Mouse (Mus musculus) T-cell, adult 2 months (primary cell): ENCODE results near the gene Mctp1.
"Not testable (repeated sequence)": the region's sequence is repeated elsewhere in the genome, so short reads cannot be mapped to it uniquely, and the experiment has no call there.

Source experiments
- DNase-seq: peaks from one replicate; pipeline ENCODE4 v3.0.0; 2022; ENCODE audit warnings: low spot score

Mctp1 gene

DNA sequence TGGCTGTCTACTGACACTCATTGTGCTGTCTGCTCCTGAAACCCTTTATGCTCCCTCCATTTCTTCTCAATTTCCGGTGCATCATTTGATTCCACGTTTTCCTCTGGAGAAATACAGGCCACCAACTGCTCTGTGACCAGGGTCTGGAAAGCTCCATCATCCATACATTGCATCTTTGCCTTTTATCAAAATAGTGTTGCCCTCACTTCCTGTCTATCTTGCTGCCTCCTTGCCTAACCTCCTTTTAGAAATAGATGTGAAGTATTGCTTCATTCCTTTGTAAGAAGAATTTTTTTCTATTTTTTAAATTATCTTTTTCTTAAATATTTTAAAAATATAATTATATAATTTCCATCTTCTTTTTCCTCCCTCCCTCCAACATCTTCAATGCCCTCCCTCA is 98.7 kb downstream of the Mctp1 start:
- DNase-seq: no peak

DNA sequence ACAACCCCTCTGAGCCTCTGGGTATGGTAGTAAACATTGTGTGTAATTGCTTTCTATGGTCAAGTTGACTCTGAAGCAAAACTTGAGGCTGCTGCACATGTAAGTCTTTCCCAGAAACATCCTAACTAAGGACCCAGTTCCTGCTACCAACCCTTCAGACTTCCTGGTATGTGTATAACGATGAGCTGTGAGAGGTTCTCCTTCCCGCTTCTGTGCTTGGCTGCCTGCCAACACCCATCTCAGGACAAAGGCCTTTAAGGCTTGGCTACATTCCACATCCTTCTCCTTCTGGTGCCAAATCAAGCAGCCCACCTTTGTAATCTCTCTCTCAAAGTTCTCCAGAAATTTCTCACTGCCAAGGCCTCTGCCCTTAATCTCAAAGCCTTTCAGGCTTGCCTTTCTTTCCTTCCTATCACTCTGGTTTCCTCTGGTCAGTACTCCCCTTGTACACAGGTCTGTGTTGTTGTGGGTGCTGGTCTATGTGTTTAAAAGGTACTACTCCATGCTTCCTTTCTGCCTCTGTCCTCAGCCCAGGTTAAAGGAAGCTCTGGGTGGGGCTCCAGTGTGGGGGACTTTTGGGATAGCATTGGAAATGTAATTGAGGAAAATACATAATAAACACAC is 99.9 kb downstream of the Mctp1 start:
- DNase-seq: no peak

DNA sequence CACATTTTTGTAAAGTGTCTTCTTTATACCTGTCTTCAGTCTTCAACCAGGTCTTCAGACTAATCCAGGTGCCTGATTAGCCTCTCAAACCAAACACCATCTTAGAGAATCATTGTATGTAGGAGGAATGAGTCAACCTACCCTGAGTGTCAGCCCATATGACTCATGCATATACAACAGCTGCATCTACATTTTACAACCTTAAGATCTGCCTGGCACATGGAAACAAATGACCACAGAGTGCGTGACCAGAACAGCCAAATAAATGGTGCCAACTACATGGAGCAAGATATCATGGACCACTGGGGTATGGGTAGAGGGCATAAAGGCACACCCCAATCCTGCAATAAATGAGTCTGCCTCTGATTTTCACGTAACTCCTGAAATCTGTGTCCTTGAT is 131.6 kb downstream of the Mctp1 start:
- DNase-seq: no peak

DNA sequence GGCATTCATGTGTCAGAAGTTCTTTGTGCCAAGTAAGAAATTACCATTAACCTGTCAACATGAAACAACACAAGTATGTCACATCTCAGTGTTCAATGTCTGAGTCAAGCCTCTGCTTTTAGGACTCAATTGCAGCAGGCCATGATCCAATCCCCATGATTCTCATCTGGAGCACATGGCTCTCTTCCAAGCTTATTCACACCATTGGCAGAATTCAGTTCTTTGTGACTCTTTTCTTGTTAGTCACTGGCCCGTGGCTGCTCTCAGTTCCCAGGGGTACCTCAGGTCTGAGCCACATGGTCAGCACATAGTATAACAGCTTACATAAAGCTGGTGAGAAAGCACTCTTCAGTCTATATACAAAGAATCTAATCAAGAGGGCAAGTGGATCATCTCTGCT is 138.8 kb downstream of the Mctp1 start:
- DNase-seq: no peak

DNA sequence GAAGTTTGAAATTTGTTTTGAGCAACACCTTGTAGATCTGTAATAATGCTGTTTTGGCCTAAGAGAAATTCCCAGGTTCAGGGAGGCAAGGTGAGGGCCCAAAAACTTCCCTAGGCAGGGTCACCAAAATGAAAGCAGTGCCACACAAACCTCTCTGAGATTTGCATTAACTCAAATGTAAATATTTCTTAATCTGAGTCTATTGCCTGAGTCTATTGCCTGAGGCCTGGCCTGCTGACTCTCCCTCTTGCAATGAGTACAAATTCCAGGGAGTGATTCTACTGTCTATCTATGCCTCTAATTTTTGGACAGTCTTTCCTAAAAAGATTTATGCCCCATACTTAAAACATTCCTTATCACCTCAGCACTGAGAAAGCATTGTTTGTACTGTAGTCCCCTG is 143.0 kb downstream of the Mctp1 start:
- DNase-seq: no peak

DNA sequence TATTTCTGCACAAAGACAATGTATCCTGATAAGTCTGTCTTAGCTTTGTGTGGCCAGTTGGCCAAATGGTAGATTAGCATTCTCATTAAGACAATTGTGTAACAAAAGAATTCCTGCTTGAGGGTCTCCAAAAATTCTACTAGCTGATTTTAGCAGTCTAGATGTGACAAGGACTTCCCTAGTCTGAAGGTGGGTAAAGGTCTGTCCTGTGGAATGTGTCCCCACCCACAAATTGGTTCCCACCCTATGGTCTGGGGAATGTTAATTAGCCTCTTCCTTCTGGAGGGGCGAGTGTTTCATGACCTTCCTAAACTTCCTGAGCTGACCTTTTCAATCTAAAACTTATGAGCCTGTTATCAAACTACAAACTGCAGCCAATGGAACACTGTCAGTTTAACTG is 143.4 kb downstream of the Mctp1 start:
- no peak for DNase-seq

GRCm38 (mm10) chr13:76529915-76530314 is 145.6 kb downstream of the Mctp1 start:
- DNase-seq: no peak

DNA sequence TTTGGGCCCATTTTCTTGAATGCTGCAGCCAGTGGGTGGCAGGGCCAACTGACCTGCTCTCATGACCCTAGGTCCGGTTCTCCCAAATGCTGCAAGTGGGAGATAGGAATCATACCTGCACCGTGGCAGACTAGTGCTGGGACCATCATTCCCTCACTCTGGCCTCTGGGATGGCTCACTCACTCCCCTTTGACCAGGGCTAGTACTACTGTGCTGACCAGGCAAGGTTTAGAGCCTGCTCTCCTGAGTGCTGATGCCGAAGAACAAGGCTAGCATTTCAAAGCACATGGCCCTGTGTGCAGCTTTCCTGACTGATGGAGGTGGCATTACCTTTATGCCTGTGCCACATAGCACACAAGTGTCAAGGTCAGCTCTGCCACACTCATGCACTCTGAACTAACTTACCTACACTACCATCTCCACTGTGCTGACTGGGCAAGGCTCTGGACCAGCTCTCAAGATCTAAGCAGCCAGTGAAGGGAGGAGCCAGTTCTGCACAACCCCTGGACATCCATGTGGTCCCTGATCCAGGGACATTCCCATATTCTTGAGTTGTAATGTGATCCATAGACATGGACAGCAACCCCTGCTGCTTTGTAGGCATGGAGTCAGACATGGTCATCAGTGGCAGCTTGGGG is 146.7 kb downstream of the Mctp1 start:
- DNase-seq: no peak

DNA sequence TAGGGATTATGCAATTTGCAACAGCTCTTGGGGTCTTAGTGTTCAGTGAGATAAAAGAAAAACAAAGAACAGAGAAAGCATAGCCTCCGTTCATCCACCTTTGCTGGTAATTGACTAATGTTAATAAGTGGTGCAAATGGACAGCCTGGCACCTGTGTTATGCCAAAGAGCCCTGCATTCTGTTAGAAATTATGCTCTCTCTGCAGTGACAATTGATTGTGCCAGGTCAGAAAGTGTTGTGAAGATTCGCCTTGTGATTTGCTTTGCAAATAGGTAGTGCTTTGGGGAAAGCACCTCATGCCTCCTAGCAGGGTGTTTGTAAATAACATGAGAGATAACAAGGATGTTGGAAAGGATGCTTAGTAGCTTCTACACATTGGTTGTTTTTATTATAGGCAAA is 163.5 kb downstream of the Mctp1 start:
- DNase-seq: no peak

- DNase-seq: no peak
Measured at GRCm38 (mm10) chr13:76560918-76561317, 176.6 kb downstream of the Mctp1 start.

DNA sequence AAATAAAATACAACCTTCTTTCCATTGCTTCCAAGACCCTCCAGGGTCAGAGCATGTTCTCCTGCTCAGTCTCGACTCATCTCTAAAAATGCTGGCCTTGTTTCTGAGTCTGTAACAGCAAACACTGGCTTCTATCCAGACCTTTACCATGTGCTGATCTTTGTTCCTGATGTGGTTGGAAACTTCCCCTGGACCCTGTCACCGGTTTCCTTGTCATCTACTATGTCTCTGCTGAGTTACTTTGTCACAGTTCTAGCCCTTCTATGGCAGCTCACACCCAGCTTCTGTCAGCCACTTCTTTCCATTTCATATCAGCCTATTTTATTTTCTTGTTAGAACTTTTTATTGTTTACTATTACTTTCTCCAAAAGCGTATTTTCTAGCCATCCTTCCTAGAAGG is 177.3 kb downstream of the Mctp1 start:
- DNase-seq: no peak

- DNase-seq: no peak
Measured at GRCm38 (mm10) chr13:76564061-76564460, 179.7 kb downstream of the Mctp1 start.

- DNase-seq: no peak
Measured at GRCm38 (mm10) chr13:76566024-76566423, 181.7 kb downstream of the Mctp1 start.

GRCm38 (mm10) chr13:76567448-76567847 is 183.1 kb downstream of the Mctp1 start:
- DNase-seq: no peak

DNA sequence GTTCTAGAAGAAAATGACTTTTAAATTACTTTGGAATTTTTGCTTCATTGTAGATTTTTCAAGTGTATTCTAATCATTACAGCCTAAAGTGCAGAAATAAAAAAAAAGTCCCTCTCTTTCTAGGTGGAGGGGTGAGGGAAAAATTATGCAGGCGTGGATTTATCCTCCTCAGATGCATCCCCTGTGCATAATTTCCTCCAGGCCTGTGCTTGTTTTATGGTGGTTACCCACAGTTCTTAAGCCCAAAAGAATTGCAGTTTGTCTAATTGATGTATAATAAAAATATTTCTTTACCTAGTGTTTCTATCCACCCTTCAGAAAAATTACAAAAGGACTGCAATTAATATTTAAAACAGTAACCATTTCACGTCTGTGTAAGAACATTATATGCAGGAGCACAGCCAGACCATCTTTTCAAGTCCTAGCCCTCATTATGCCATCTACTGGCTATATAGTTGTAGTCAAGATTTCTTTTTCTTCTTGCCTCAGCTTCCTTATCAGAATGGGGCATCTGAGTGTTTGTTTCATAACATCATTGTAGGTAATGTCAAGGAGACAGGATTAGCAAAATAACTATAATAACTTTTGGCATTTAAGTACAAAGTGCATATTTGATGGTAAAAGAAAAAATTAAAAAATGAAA is 184.4 kb downstream of the Mctp1 start:
- no peak for DNase-seq

DNA sequence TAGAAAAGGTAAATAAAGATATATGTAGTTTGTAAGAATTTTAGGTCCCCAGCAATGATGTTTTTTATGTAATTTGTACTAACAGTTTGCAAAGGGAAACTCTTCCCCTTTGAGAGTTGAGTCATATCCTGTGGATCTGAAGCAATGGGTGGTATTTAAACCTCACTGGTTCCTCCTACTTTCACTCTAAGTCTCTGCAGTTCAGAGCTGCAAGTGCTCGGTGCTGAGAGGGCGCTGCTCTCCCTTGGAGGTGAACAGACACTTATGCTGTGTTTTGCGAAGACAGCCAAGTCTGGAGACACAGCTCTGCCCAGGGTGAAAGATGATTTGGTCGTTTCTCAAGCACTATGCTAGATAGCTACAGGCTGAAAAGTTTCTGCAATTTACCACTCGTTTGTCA is 195.1 kb downstream of the Mctp1 start:
- DNase-seq: peak; percentile 3

- no peak for DNase-seq
Measured at GRCm38 (mm10) chr13:76585447-76585846, 201.1 kb downstream of the Mctp1 start.

- DNase-seq: not testable (repeated sequence)
Measured at GRCm38 (mm10) chr13:76590709-76591108, 206.4 kb downstream of the Mctp1 start.

DNA sequence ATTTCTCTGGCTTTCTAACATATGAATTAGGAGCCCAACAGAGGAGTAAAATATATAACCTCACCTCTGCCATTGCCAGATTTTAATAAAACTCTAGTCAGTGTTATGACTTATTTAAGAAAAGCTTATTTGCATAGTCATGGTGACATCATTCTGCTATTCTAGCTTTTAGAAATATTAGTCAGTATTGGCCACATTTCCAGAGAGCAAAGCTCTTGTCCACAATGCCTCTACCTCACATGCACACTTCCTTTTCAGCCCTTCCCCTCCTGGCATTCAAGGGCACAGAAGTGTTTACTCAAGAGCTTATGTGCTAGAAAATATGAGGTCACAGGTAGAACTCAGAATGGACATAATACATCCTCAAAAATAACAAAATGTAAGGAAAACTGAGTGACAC is 206.9 kb downstream of the Mctp1 start:
- DNase-seq: no peak

GRCm38 (mm10) chr13:76591692-76592091 is 207.4 kb downstream of the Mctp1 start:
- DNase-seq: no peak

DNA sequence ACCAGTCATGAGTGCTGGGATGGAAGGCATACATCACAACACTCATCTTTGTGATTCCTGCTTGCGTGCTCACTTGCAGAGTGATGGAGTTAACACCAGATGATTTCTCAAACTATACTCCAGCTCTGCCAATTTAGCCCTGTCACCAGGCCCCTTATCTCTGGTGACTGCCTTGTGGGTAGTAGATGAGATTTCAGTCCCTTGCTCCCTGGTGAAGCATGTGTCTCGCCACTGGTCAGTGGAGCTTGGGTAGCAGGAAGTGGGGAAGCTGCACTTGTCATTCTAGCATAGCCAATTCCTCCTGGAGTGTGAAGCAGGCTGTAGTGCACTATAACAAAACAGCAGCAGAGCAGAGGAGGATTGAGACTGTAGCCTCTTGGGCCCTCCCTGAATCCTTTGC is 208.6 kb downstream of the Mctp1 start:
- no peak for DNase-seq

GRCm38 (mm10) chr13:76597005-76597404 is 212.7 kb downstream of the Mctp1 start:
- DNase-seq: no peak

DNA sequence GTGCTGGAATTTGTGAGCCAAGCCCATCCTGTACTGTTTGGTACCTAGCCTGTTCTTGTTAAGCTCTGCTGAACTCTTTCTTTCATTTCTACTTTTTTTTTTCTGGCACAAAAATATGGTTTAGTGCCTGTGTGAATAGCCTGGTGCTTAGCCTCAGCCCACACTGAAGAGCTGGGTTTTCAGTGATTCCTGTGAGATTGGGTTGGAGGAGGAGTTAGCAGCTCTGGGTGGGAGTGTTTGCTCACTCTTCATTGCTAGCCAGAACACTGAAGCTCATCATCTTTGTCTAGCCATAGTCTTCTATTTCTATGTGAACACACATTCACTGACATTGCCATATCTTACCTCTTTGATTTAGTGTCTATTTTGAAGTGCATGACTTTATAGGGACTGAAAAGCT is 225.1 kb downstream of the Mctp1 start:
- DNase-seq: no peak

GRCm38 (mm10) chr13:76611499-76611898 is 227.2 kb downstream of the Mctp1 start:
- DNase-seq: no peak
